26 mouse cellular contexts compared by ENCODE assay signal in the genomic region with DNA sequence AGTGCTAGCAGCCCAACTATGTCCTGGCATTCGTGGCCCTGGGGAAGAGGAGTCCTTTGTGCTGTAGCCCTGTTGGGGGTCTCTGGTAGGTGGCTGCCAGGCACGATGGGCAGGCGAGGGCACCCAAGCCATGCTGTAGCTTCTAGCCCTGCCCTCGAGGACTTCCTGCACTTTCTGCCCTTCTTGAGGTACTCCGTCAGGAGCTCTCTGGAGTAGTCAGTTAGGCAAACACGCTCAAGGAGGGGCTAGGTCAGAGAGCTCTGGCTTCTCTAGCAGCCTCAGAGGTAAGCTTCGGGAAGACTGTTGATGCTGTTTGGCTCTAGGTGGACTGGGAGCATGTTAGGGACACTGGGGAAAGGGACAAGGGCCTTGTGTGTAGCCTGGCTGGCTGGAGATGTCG.
DNase-seq lines count a peak whose midpoint lies in the region; ATAC-seq and TF ChIP-seq lines count a peak whose summit lies in the region.
"Had no signal": no experiment of that assay in that cellular context is flagged by ENCODE, and none has a peak within 500 bp of the region (broad histone marks: within the 10 kb centered on the region; RNA-seq: fewer than 3 reads in every experiment).

No protein-coding gene starts in this region.

- 0 out of 2 replicates have a peak, but pooled peaks have one; percentile 7 for ATAC-seq in forebrain, embryonic 13.5 days
- no peak for ATAC-seq in forebrain, postnatal 0 days
- ATAC-seq in limb, embryonic 12.5 days (ENCODE audit: insufficient number of reproducible peaks, insufficient read depth, low FRiP score, low TSS enrichment, low read depth) = no peak
- no peak for ATAC-seq in midbrain, embryonic 11.5 days (ENCODE audit: low FRiP score)
- ATAC-seq: activated CD4-positive, CD25-positive, alpha-beta regulatory T cell, adult 4 months; CD4-positive, CD25-positive, alpha-beta regulatory T cell, adult 4 months; forebrain, embryonic 15.5 days; Patski had no signal

- no peaks in the 10 kb centered on the region for H3K4me1 ChIP-seq in forebrain, embryonic 13.5 days
- H3K4me1 ChIP-seq in forebrain, postnatal 0 days (ENCODE audit: insufficient read depth) = no peaks in the 10 kb centered on the region
- H3K4me1 ChIP-seq in limb, embryonic 12.5 days (replicated peaks) = no peaks in the 10 kb centered on the region
- H3K4me1 ChIP-seq in limb, embryonic 10.5 days = no peaks in the 10 kb centered on the region
- no peaks in the 10 kb centered on the region for H3K4me1 ChIP-seq in midbrain, embryonic 11.5 days (ENCODE audit: control insufficient read depth, insufficient read depth, low read length)
- peaks cover under 1% of the 10 kb centered on the region; the same call in 1 of the 2 replicates for H3K4me1 ChIP-seq in midbrain, embryonic 10.5 days
- H3K4me1 ChIP-seq: embryonic facial prominence, embryonic 13.5 days; embryonic facial prominence, embryonic 15.5 days; forebrain, embryonic 12.5 days; forebrain, embryonic 15.5 days had no signal

- H3K9me3 ChIP-seq in forebrain, embryonic 13.5 days (replicated peaks) = no peaks in the 10 kb centered on the region
- no peaks in the 10 kb centered on the region for H3K9me3 ChIP-seq in forebrain, postnatal 0 days (ENCODE audit: low read length)
- H3K9me3 ChIP-seq in limb, embryonic 12.5 days = no peaks in the 10 kb centered on the region
- no peaks in the 10 kb centered on the region for H3K9me3 ChIP-seq in limb, embryonic 10.5 days (replicated peaks)
- no peaks in the 10 kb centered on the region for H3K9me3 ChIP-seq in midbrain, embryonic 11.5 days (ENCODE audit: control insufficient read depth, low read length)
- H3K9me3 ChIP-seq in midbrain, embryonic 10.5 days (replicated peaks) = no peaks in the 10 kb centered on the region
- H3K9me3 ChIP-seq: embryonic facial prominence, embryonic 13.5 days; embryonic facial prominence, embryonic 15.5 days; forebrain, embryonic 10.5 days; forebrain, embryonic 12.5 days; forebrain, embryonic 15.5 days; G1E had no signal

- no peak for DNase-seq in forebrain, postnatal 0 days
- DNase-seq in limb, embryonic 10.5 days (ENCODE audit: low spot score) = no peak
- DNase-seq in lung, postnatal 25 days (ENCODE audit: low spot score) = peak; percentile 14
- DNase-seq in lung, postnatal 10 days = no peak
- peak; percentile 66 for DNase-seq in midbrain, embryonic 11.5 days (ENCODE audit: low spot score, missing footprints)
- DNase-seq in midbrain, embryonic 10.5 days (ENCODE audit: low spot score) = no peak
- DNase-seq: adrenal gland, adult 8-10 months; adrenal gland, postnatal 36 days; B cell, adult 2 months; cerebellum, adult 2 months; cerebellum, adult 9-10 months; cerebellum, postnatal 10 days; embryo, embryonic 11 days had no signal

- H3K27me3 ChIP-seq in forebrain, embryonic 13.5 days = no peaks in the 10 kb centered on the region
- no peaks in the 10 kb centered on the region for H3K27me3 ChIP-seq in forebrain, postnatal 0 days (ENCODE audit: insufficient read depth, low read length)
- H3K27me3 ChIP-seq in limb, embryonic 12.5 days = no peaks in the 10 kb centered on the region
- no peaks in the 10 kb centered on the region for H3K27me3 ChIP-seq in limb, embryonic 10.5 days (ENCODE audit: low read depth, poor library complexity, severe bottlenecking)
- H3K27me3 ChIP-seq in midbrain, embryonic 11.5 days (ENCODE audit: control insufficient read depth, insufficient read depth, low read length) = no peaks in the 10 kb centered on the region
- no peaks in the 10 kb centered on the region for H3K27me3 ChIP-seq in midbrain, embryonic 10.5 days (ENCODE audit: low read depth, poor library complexity, severe bottlenecking)
- H3K27me3 ChIP-seq: CH12.LX; embryonic facial prominence, embryonic 13.5 days; embryonic facial prominence, embryonic 15.5 days; forebrain, embryonic 12.5 days; forebrain, embryonic 15.5 days; Patski had no signal

- 90% methylated on average over 8 of the region's 8 CpGs for WGBS in forebrain, embryonic 13.5 days
- WGBS in forebrain, postnatal 0 days = 93% methylated on average over 8 of the region's 8 CpGs
- WGBS in limb, embryonic 12.5 days = 91% methylated on average over 8 of the region's 8 CpGs
- 88% methylated on average over 8 of the region's 8 CpGs for WGBS in limb, embryonic 10.5 days
- WGBS in midbrain, embryonic 11.5 days = 87% methylated on average over 8 of the region's 8 CpGs
- 93% methylated on average over 8 of the region's 8 CpGs for WGBS in midbrain, embryonic 10.5 days

- TF ChIP-seq CTCF in forebrain, postnatal 0 days (IDR thresholded peaks at IDR 0.05; ENCODE audit: low read depth) = no peak

- H3K4me3 ChIP-seq in forebrain, embryonic 13.5 days = no peak overlapping the region
- no peak overlapping the region for H3K4me3 ChIP-seq in forebrain, postnatal 0 days (ENCODE audit: low read depth, low read length)
- H3K4me3 ChIP-seq in limb, embryonic 12.5 days (replicated peaks) = no peak overlapping the region
- H3K4me3 ChIP-seq in limb, embryonic 10.5 days = no peak overlapping the region
- H3K4me3 ChIP-seq in midbrain, embryonic 11.5 days (ENCODE audit: low read depth, low read length) = no peak overlapping the region
- H3K4me3 ChIP-seq in midbrain, embryonic 10.5 days = no peak overlapping the region
- H3K4me3 ChIP-seq: embryonic facial prominence, embryonic 13.5 days; embryonic facial prominence, embryonic 15.5 days; erythroblast, embryonic 14.5 days; forebrain, embryonic 10.5 days; forebrain, embryonic 12.5 days; forebrain, embryonic 15.5 days had no signal

- no peak overlapping the region for H3K27ac ChIP-seq in forebrain, embryonic 13.5 days
- H3K27ac ChIP-seq in forebrain, postnatal 0 days (ENCODE audit: low read depth, low read length) = no peak overlapping the region
- no peak overlapping the region for H3K27ac ChIP-seq in limb, embryonic 12.5 days
- no peak overlapping the region for H3K27ac ChIP-seq in limb, embryonic 10.5 days
- no peak overlapping the region for H3K27ac ChIP-seq in midbrain, embryonic 11.5 days (ENCODE audit: low read depth, low read length)
- H3K27ac ChIP-seq in midbrain, embryonic 10.5 days (replicated peaks) = no peak overlapping the region
- H3K27ac ChIP-seq: embryonic facial prominence, embryonic 13.5 days; embryonic facial prominence, embryonic 15.5 days; forebrain, embryonic 10.5 days; forebrain, embryonic 12.5 days; forebrain, embryonic 15.5 days had no signal

- H3K9ac ChIP-seq in forebrain, embryonic 13.5 days = no peak overlapping the region
- no peak overlapping the region for H3K9ac ChIP-seq in forebrain, postnatal 0 days
- 0 out of 2 replicates have a peak overlapping the region, but pooled peaks have one; percentile 4 for H3K9ac ChIP-seq in limb, embryonic 12.5 days (replicated peaks)
- H3K9ac ChIP-seq in midbrain, embryonic 11.5 days (ENCODE audit: low read length) = no peak overlapping the region
- H3K9ac ChIP-seq: embryonic facial prominence, embryonic 13.5 days; embryonic facial prominence, embryonic 15.5 days; forebrain, embryonic 12.5 days; forebrain, embryonic 15.5 days had no signal

- peaks cover 67% of the 10 kb centered on the region for H3K36me3 ChIP-seq in forebrain, embryonic 13.5 days (ENCODE audit: poor library complexity, severe bottlenecking)
- peaks cover 64% of the 10 kb centered on the region for H3K36me3 ChIP-seq in forebrain, postnatal 0 days (ENCODE audit: insufficient read depth)
- peaks cover 64% of the 10 kb centered on the region for H3K36me3 ChIP-seq in limb, embryonic 12.5 days
- H3K36me3 ChIP-seq in limb, embryonic 10.5 days = peaks cover 72% of the 10 kb centered on the region
- H3K36me3 ChIP-seq in midbrain, embryonic 11.5 days (ENCODE audit: control insufficient read depth, insufficient read depth, low read length) = peaks cover 41% of the 10 kb centered on the region
- H3K36me3 ChIP-seq in midbrain, embryonic 10.5 days = peaks cover 68% of the 10 kb centered on the region

- no peak overlapping the region for H3K4me2 ChIP-seq in forebrain, embryonic 13.5 days
- no peak overlapping the region for H3K4me2 ChIP-seq in forebrain, postnatal 0 days (ENCODE audit: low read depth)
- H3K4me2 ChIP-seq in limb, embryonic 12.5 days = no peak overlapping the region
- no peak overlapping the region for H3K4me2 ChIP-seq in midbrain, embryonic 11.5 days
- H3K4me2 ChIP-seq: embryonic facial prominence, embryonic 13.5 days; embryonic facial prominence, embryonic 15.5 days; forebrain, embryonic 12.5 days; forebrain, embryonic 15.5 days had no signal

Comparison
In these comparisons a context has a peak if more than half of its experiments do, and no peak if none do; other contexts are left out.
1. DNase-seq: peak in lung, postnatal 25 days (single experiment) and midbrain, embryonic 11.5 days (single experiment); none in forebrain, postnatal 0 days (single experiment), limb, embryonic 10.5 days (single experiment), lung, postnatal 10 days (single experiment) and midbrain, embryonic 10.5 days (single experiment).